Mouse (Mus musculus) MEL (cell line): ENCODE results near the gene Rbm26. TPM values are rescaled to one million over a fixed set of nuclear protein-coding genes. Genes with fewer than 3 reads are reported as not detected.

Experiments
- DNase-seq: peaks from one replicate; pipeline ENCODE4 v3.0.0; 2011; ENCODE audit warnings: low read depth, low spot score
- H3K27ac ChIP-seq: 2 replicates; pipeline ENCODE4 v1.5.1; 2012; ENCODE audit warnings: low read depth, mild to moderate bottlenecking, control low read depth, low read length, moderate library complexity; ENCODE audit not compliant: control insufficient read depth
- H3K27me3 ChIP-seq, 2 experiments: fragments of 150-350 bp in 1 of 2; sonication (generic) in 1 of 2; 2 replicates each; pipeline ENCODE4 v1.6.1; 2012; ENCODE audit warnings: low read length in 2 of 2, mild to moderate bottlenecking in 2 of 2, improper control_type of control experiment in 1 of 2, moderate library complexity in 1 of 2; ENCODE audit not compliant: insufficient read depth in 2 of 2, control insufficient read depth in 1 of 2
- H3K36me3 ChIP-seq, 2 experiments: 2 replicates each; pipeline ENCODE4 v1.6.1; 2012 to 2014; ENCODE audit warnings: low read length in 2 of 2, improper control_type of control experiment in 1 of 2, inconsistent platforms in 1 of 2, mild to moderate bottlenecking in 1 of 2; ENCODE audit not compliant: insufficient read depth in 2 of 2, control insufficient read depth in 1 of 2
- H3K4me1 ChIP-seq, 2 experiments: fragments of 150-350 bp in 1 of 2; sonication (generic) in 1 of 2; 2 replicates each; pipeline ENCODE4 v1.6.1; 2012; ENCODE audit warnings: low read length in 2 of 2, improper control_type of control experiment in 1 of 2, mild to moderate bottlenecking in 1 of 2; ENCODE audit not compliant: insufficient read depth in 2 of 2, control insufficient read depth in 1 of 2
- H3K4me3 ChIP-seq, 2 experiments: fragments of 150-350 bp in 1 of 2; sonication (generic) in 1 of 2; 2 replicates each; pipeline ENCODE4 v1.5.1; 2012; ENCODE audit warnings: low read depth in 2 of 2, low read length in 2 of 2, mild to moderate bottlenecking in 2 of 2, moderate library complexity in 2 of 2, control low read depth in 1 of 2, improper control_type of control experiment in 1 of 2; ENCODE audit not compliant: control insufficient read depth in 1 of 2, insufficient read depth in 1 of 2
- H3K79me2 ChIP-seq: 2 replicates; pipeline ENCODE4 v1.6.1; 2012; ENCODE audit warnings: mild to moderate bottlenecking, low read length, moderate library complexity; ENCODE audit not compliant: control insufficient read depth, poor library complexity, insufficient read depth
- H3K9ac ChIP-seq: 2 replicates; pipeline ENCODE4 v1.6.1; 2012; ENCODE audit warnings: low read depth, mild to moderate bottlenecking, control low read depth, low read length, moderate library complexity; ENCODE audit not compliant: control insufficient read depth, poor library complexity, severe bottlenecking
- H3K9me3 ChIP-seq: fragments of 150-350 bp; sonication (generic); replicated peaks from 2 replicates; pipeline ENCODE4 v1.6.1; 2012; ENCODE audit warnings: mild to moderate bottlenecking, low read length, improper control_type of control experiment, moderate library complexity; ENCODE audit not compliant: insufficient read depth
- CHD2 ChIP-seq: IDR thresholded peaks from 2 replicates; pipeline ENCODE4 v1.6.1; 2011; ENCODE audit warnings: low read length, improper control_type of control experiment
- CTCF ChIP-seq, 3 experiments: IDR thresholded peaks in 2 of 3; conservative IDR thresholded peaks in 1 of 3; 2 replicates each; pipeline ENCODE4 v1.5.1; 2011 to 2012; ENCODE audit warnings: low read length in 3 of 3, low read depth in 2 of 3, mild to moderate bottlenecking in 2 of 3, improper control_type of control experiment in 1 of 3, inconsistent platforms in 1 of 3, mixed read lengths in 1 of 3, moderate library complexity in 1 of 3; ENCODE audit not compliant: control insufficient read depth in 1 of 3, insufficient read depth in 1 of 3, poor library complexity in 1 of 3, severe bottlenecking in 1 of 3
- EP300 ChIP-seq, 2 experiments: IDR thresholded peaks; 2 replicates each; pipeline ENCODE4 v1.6.1; 2011; ENCODE audit warnings: improper control_type of control experiment in 2 of 2, low read length in 2 of 2, low read depth in 1 of 2, mild to moderate bottlenecking in 1 of 2
- HCFC1 ChIP-seq: IDR thresholded peaks from 2 replicates; pipeline ENCODE4 v1.6.1; 2012; ENCODE audit warnings: low read depth, mild to moderate bottlenecking, inconsistent platforms, low read length, improper control_type of control experiment, moderate library complexity
- JUND ChIP-seq: IDR thresholded peaks from 2 replicates; pipeline ENCODE4 v1.6.1; 2011; ENCODE audit warnings: low read depth, mild to moderate bottlenecking, improper control_type of control experiment, low read length
- MAFK ChIP-seq: IDR thresholded peaks from 2 replicates; pipeline ENCODE4 v1.6.1; 2011; ENCODE audit warnings: low read depth, mild to moderate bottlenecking, low read length, improper control_type of control experiment, borderline replicate concordance
- MEF2A ChIP-seq: IDR thresholded peaks from 2 replicates; pipeline ENCODE4 v1.6.1; 2014; ENCODE audit warnings: low read depth, mild to moderate bottlenecking, inconsistent platforms, low read length, improper control_type of control experiment; ENCODE audit not compliant: poor library complexity, insufficient replicate concordance, severe bottlenecking; ENCODE audit errors: extremely low read depth
- MYB ChIP-seq: IDR thresholded peaks from 2 replicates; pipeline ENCODE4 v1.6.1; 2011; ENCODE audit warnings: mild to moderate bottlenecking, low read depth, low read length, improper control_type of control experiment
- MYC ChIP-seq: IDR thresholded peaks from 2 replicates; pipeline ENCODE4 v1.6.1; 2011; ENCODE audit warnings: low read depth, mild to moderate bottlenecking, low read length, improper control_type of control experiment, moderate library complexity
- NELFE ChIP-seq: IDR thresholded peaks from 2 replicates; pipeline ENCODE4 v1.6.1; 2011; ENCODE audit warnings: low read depth, low read length, improper control_type of control experiment
- POLR2AphosphoS2 ChIP-seq: IDR thresholded peaks from 2 replicates; pipeline ENCODE4 v1.6.1; 2011; ENCODE audit warnings: low read length, improper control_type of control experiment
- POLR2AphosphoS5 ChIP-seq: IDR thresholded peaks from 2 replicates; pipeline ENCODE4 v1.6.1; 2012; ENCODE audit warnings: low read depth, borderline replicate concordance, mild to moderate bottlenecking, inconsistent platforms, low read length, moderate library complexity, mixed read lengths
- SMC3 ChIP-seq: IDR thresholded peaks from 2 replicates; pipeline ENCODE4 v1.6.1; 2011; ENCODE audit warnings: low read depth, low read length, improper control_type of control experiment
- USF2 ChIP-seq, 2 experiments: IDR thresholded peaks; 2 replicates each; pipeline ENCODE4 v1.6.1; 2011 to 2012; ENCODE audit warnings: improper control_type of control experiment in 2 of 2, low read length in 2 of 2, borderline replicate concordance in 1 of 2, inconsistent platforms in 1 of 2, low read depth in 1 of 2, mild to moderate bottlenecking in 1 of 2; ENCODE audit not compliant: insufficient read depth in 1 of 2
- ZNF384 ChIP-seq: IDR thresholded peaks from 2 replicates; pipeline ENCODE4 v1.6.1; 2012; ENCODE audit warnings: low read depth, mild to moderate bottlenecking, inconsistent platforms, low read length, improper control_type of control experiment
- polyA plus RNA-seq, 2 experiments: library from polyadenylated mRNA; stranded (reverse) in 1 of 2; unstranded in 1 of 2; fragments of >175 nt in 1 of 2; fragments of >200 nt in 1 of 2; gene quantifications; 2 replicates each; pipeline versions ENCODE4 v1.2.1 to v1.2.4; 2012; ENCODE audit warnings: low replicate concordance in 2 of 2, low read depth in 1 of 2; ENCODE audit not compliant: insufficient read length in 2 of 2, insufficient read depth in 1 of 2, missing spikeins in 1 of 2
- total RNA-seq: library from RNA; depleted of rRNA; stranded (reverse); fragments of 300-350 nt; gene quantifications from 2 replicates; pipeline ENCODE4 v1.2.3, GENCODE M21; 2012

Rbm26 gene
- total and polyA plus RNA-seq, 3 experiments: 27.7 to 55.9 (median 47.8) TPM

GRCm38 (mm10) chr14:105070258-105071009, 106.7 kb downstream of the Rbm26 start:
- Histone ChIP-seq H3K36me3 (no peaks in the 10 kb centered on the region), H3K27ac (no peak overlapping the region), H3K9ac (no peak overlapping the region), H3K27me3 (peaks cover 0 to 2% of the 10 kb centered on the region in 2 experiments; a peak in 1 of 4 replicates), H3K9me3 (no peaks in the 10 kb centered on the region), H3K79me2 (no peaks in the 10 kb centered on the region), H3K4me3 (no peak overlapping the region), H3K4me1 (no peaks in the 10 kb centered on the region)
- TF ChIP-seq CTCF (IDR thresholded peaks at IDR 0.05 in 2 of 3, conservative IDR thresholded peaks at IDR 0.05 in 1 of 3; ENCODE audit: control insufficient read depth in 1 of 3, insufficient read depth in 1 of 3, low read depth in 2 of 3, low read length in 3 of 3, poor library complexity in 1 of 3, severe bottlenecking in 1 of 3) (no peak), JUND (no peak), ZNF384 (no peak), USF2 (IDR thresholded peaks at IDR 0.05; ENCODE audit: borderline replicate concordance in 1 of 2, insufficient read depth in 1 of 2, low read depth in 1 of 2, low read length in 2 of 2) (no peak), MYC (no peak), MAFK (no peak), EP300 (IDR thresholded peaks at IDR 0.05; ENCODE audit: low read depth in 1 of 2, low read length in 2 of 2) (no peak), POLR2AphosphoS5 (no peak), SMC3 (no peak), POLR2AphosphoS2 (no peak), MYB (no peak), MEF2A (no peak), NELFE (no peak), HCFC1 (no peak)
- DNase-seq: no peak

- H3K27ac ChIP-seq: no peak overlapping the region
- no peaks in the 10 kb centered on the region for H3K79me2 ChIP-seq
- no peaks in the 10 kb centered on the region for H3K9me3 ChIP-seq
- H3K9ac ChIP-seq: no peak overlapping the region
- peaks cover 0 to 4% of the 10 kb centered on the region in 2 experiments; a peak in 3 of 4 replicates for H3K27me3 ChIP-seq
- no peak for DNase-seq
- H3K36me3 ChIP-seq: no peaks in the 10 kb centered on the region
- H3K4me3 ChIP-seq: no peak overlapping the region
- no peak for TF ChIP-seq CHD2
- no peaks in the 10 kb centered on the region for H3K4me1 ChIP-seq
These were observed 109.1 kb downstream of the Rbm26 start for GRCm38 (mm10) chr14:105068060-105068459.
